Comparison of ENCODE assay signal across 9 mouse cellular contexts in genomic region chr10:83069791-83070190, GRCm38 (mm10).
DNase-seq lines count a peak whose midpoint lies in the region.
"Had no signal": no experiment of that assay in that cellular context is flagged by ENCODE, and none has a peak within 500 bp of the region (broad histone marks: within the 10 kb centered on the region; RNA-seq: fewer than 3 reads in every experiment).

No protein-coding gene starts in this region.

- peak; percentile 39 for DNase-seq in gastrocnemius, adult 18-20 months (ENCODE audit: low spot score)
- no peak for DNase-seq in gastrocnemius, postnatal 10 days
- peak; percentile 15 to 60 for DNase-seq in urinary bladder, postnatal 36 days (ENCODE audit: low spot score in 2 of 2)
- DNase-seq in urinary bladder, postnatal 4 days (ENCODE audit: low spot score in 2 of 2): no peak
- DNase-seq in hindlimb bud, embryonic 11.5 days (ENCODE audit: extremely low spot score, low read depth, low spot score): peak; percentile 28
- peak; percentile 76 for DNase-seq in yolk sac, embryonic 10.5 days (ENCODE audit: low spot score)
- DNase-seq in right cerebral cortex, postnatal 10 days (ENCODE audit: low spot score in 2 of 2): no peak
- DNase-seq in layer of hippocampus, adult 18-20 months (ENCODE audit: low spot score in 2 of 2): no peak
- DNase-seq: cerebellum, adult 9-10 months had no signal

Comparison
In these comparisons a context has a peak if more than half of its experiments do, and no peak if none do; other contexts are left out.
1. DNase-seq: peak in gastrocnemius, adult 18-20 months (single experiment), urinary bladder, postnatal 36 days (2 of 2), hindlimb bud, embryonic 11.5 days (single experiment) and yolk sac, embryonic 10.5 days (single experiment); none in gastrocnemius, postnatal 10 days (single experiment), urinary bladder, postnatal 4 days (0 of 2), right cerebral cortex, postnatal 10 days (0 of 2) and layer of hippocampus, adult 18-20 months (0 of 2).